Mouse (Mus musculus) kidney, embryonic 15.5 days (tissue): ENCODE measurements around the gene Trpm3. TPM values are rescaled to one million over a fixed set of nuclear protein-coding genes. Genes with fewer than 3 reads are reported as not detected.

Source experiments
- ATAC-seq: fragments of 200-750 bp; cut with Nextera tagmentation; replicated peaks from 2 replicates; pipeline ENCODE4 v1.8.0; 2017; ENCODE audit warnings: moderate TSS enrichment; ENCODE audit not compliant: low FRiP score
- H3K27ac ChIP-seq: fragments of 300-500 bp; sonication (generic); 2 replicates; pipeline ENCODE4 v1.5.1; 2015; ENCODE audit warnings: mild to moderate bottlenecking, inconsistent platforms
- H3K27me3 ChIP-seq: fragments of 300-500 bp; sonication (generic); 2 replicates; pipeline ENCODE4 v1.6.1; 2015; ENCODE audit warnings: inconsistent platforms
- H3K36me3 ChIP-seq: fragments of 300-500 bp; sonication (generic); 2 replicates; pipeline ENCODE4 v1.6.1; 2015; ENCODE audit warnings: inconsistent platforms
- H3K4me1 ChIP-seq: fragments of 300-500 bp; sonication (generic); 2 replicates; pipeline ENCODE4 v1.6.1; 2015; ENCODE audit warnings: inconsistent platforms
- H3K4me2 ChIP-seq: fragments of 300-500 bp; sonication (generic); 2 replicates; pipeline ENCODE4 v1.6.1; 2015; ENCODE audit warnings: moderate library complexity, mild to moderate bottlenecking, inconsistent platforms
- H3K4me3 ChIP-seq: fragments of 300-500 bp; sonication (generic); replicated peaks from 2 replicates; pipeline ENCODE4 v1.5.1; 2015; ENCODE audit warnings: mild to moderate bottlenecking, inconsistent platforms
- H3K9ac ChIP-seq: fragments of 300-500 bp; sonication (generic); 2 replicates; pipeline ENCODE4 v1.6.1; 2015; ENCODE audit warnings: mild to moderate bottlenecking, inconsistent platforms
- H3K9me3 ChIP-seq: fragments of 300-500 bp; sonication (generic); replicated peaks from 2 replicates; pipeline ENCODE4 v1.6.1; 2016; ENCODE audit warnings: inconsistent platforms
- WGBS: fragments of 180-500 bp; shearing (Covaris S2); methylation state at CpG from one replicate; pipeline ENCODE4 v1.1.7; 2015; ENCODE audit warnings: mixed read lengths; 5-methylcytosine and 5-hydroxymethylcytosine counted together
- polyA plus RNA-seq: library from polyadenylated mRNA; unstranded; fragments of >200 nt; fragmentation: Nextera tagmentation; extraction: Ambion mirVana; gene quantifications from 2 replicates; pipeline ENCODE4 v1.2.1, GENCODE M21; 2015

Gene Trpm3
- polyA plus RNA-seq, 1 experiment from 2014 or later: 3.5 TPM

GRCm38 (mm10) chr19:22448340-22449288 lies 309.8 kb downstream of the Trpm3 start:
- Histone ChIP-seq H3K27ac (no peak overlapping the region), H3K9ac (no peak overlapping the region), H3K4me3 (peak overlapping the region; percentile 36), H3K4me2 (peak overlapping the region; percentile 73), H3K9me3 (no peaks in the 10 kb centered on the region), H3K27me3 (no peaks in the 10 kb centered on the region), H3K4me1 (peaks cover 27% of the 10 kb centered on the region), H3K36me3 (no peaks in the 10 kb centered on the region)
- ATAC-seq: peak; percentile 38
- 23% methylated on average over 20 of the region's 20 CpGs for WGBS

GRCm38 (mm10) chr19:22451290-22451689 lies 312.4 kb downstream of the Trpm3 start:
- H3K27me3 ChIP-seq: no peaks in the 10 kb centered on the region
- no peak for ATAC-seq
- no peak overlapping the region for H3K27ac ChIP-seq
- H3K9me3 ChIP-seq: no peaks in the 10 kb centered on the region
- H3K9ac ChIP-seq: no peak overlapping the region
- peaks cover 27% of the 10 kb centered on the region for H3K4me1 ChIP-seq
- 63% methylated on average over 5 of the region's 5 CpGs for WGBS
- H3K4me3 ChIP-seq: no peak overlapping the region
- no peak overlapping the region for H3K4me2 ChIP-seq
- H3K36me3 ChIP-seq: no peaks in the 10 kb centered on the region

- no peak overlapping the region for H3K4me3 ChIP-seq
- no peaks in the 10 kb centered on the region for H3K9me3 ChIP-seq
- no peak overlapping the region for H3K9ac ChIP-seq
- no peaks in the 10 kb centered on the region for H3K36me3 ChIP-seq
- ATAC-seq: no peak
- H3K27me3 ChIP-seq: no peaks in the 10 kb centered on the region
- no peaks in the 10 kb centered on the region for H3K4me1 ChIP-seq
- H3K4me2 ChIP-seq: no peak overlapping the region
- H3K27ac ChIP-seq: no peak overlapping the region
- WGBS: 90% methylated on average over 2 of the region's 2 CpGs
These were observed 318.1 kb downstream of the Trpm3 start for GRCm38 (mm10) chr19:22456935-22457334.

- Histone ChIP-seq H3K4me1 (no peaks in the 10 kb centered on the region), H3K9me3 (no peaks in the 10 kb centered on the region), H3K4me3 (no peak overlapping the region), H3K4me2 (no peak overlapping the region), H3K36me3 (no peaks in the 10 kb centered on the region), H3K27me3 (no peaks in the 10 kb centered on the region), H3K27ac (no peak overlapping the region), H3K9ac (no peak overlapping the region)
- ATAC-seq: no peak
These were observed 323.2 kb downstream of the Trpm3 start for GRCm38 (mm10) chr19:22462043-22462442.

- Histone ChIP-seq H3K4me1 (no peaks in the 10 kb centered on the region), H3K4me3 (no peak overlapping the region), H3K4me2 (no peak overlapping the region), H3K9ac (no peak overlapping the region), H3K27ac (no peak overlapping the region), H3K9me3 (no peaks in the 10 kb centered on the region), H3K27me3 (no peaks in the 10 kb centered on the region), H3K36me3 (no peaks in the 10 kb centered on the region)
- 49% methylated on average over 3 of the region's 3 CpGs for WGBS
- ATAC-seq: no peak
These were observed 324.7 kb downstream of the Trpm3 start for GRCm38 (mm10) chr19:22463506-22463905.

- Histone ChIP-seq H3K9me3 (no peaks in the 10 kb centered on the region), H3K36me3 (no peaks in the 10 kb centered on the region), H3K4me3 (no peak overlapping the region), H3K27ac (no peak overlapping the region), H3K9ac (no peak overlapping the region), H3K4me1 (no peaks in the 10 kb centered on the region), H3K4me2 (no peak overlapping the region), H3K27me3 (no peaks in the 10 kb centered on the region)
- no peak for ATAC-seq
- 83% methylated on average over 4 of the region's 4 CpGs for WGBS
These were observed 330.8 kb downstream of the Trpm3 start for GRCm38 (mm10) chr19:22469608-22470007.

GRCm38 (mm10) chr19:22473030-22473712 lies 334.3 kb downstream of the Trpm3 start:
- Histone ChIP-seq H3K4me2 (no peak overlapping the region), H3K9me3 (no peaks in the 10 kb centered on the region), H3K4me1 (no peaks in the 10 kb centered on the region), H3K9ac (no peak overlapping the region), H3K27me3 (no peaks in the 10 kb centered on the region), H3K36me3 (no peaks in the 10 kb centered on the region), H3K27ac (no peak overlapping the region), H3K4me3 (no peak overlapping the region)
- WGBS: 79% methylated on average over 4 of the region's 4 CpGs
- no peak for ATAC-seq

GRCm38 (mm10) chr19:22478295-22478989 lies 339.6 kb downstream of the Trpm3 start:
- no peak overlapping the region for H3K4me3 ChIP-seq
- H3K9ac ChIP-seq: no peak overlapping the region
- no peaks in the 10 kb centered on the region for H3K36me3 ChIP-seq
- ATAC-seq: no peak
- no peak overlapping the region for H3K4me2 ChIP-seq
- no peaks in the 10 kb centered on the region for H3K9me3 ChIP-seq
- no peaks in the 10 kb centered on the region for H3K4me1 ChIP-seq
- 93% methylated on average over 6 of the region's 6 CpGs for WGBS
- H3K27ac ChIP-seq: no peak overlapping the region
- H3K27me3 ChIP-seq: no peaks in the 10 kb centered on the region

GRCm38 (mm10) chr19:22503469-22503868 lies 364.6 kb downstream of the Trpm3 start:
- no peak for ATAC-seq
- no peaks in the 10 kb centered on the region for H3K27me3 ChIP-seq
- H3K36me3 ChIP-seq: no peaks in the 10 kb centered on the region
- no peak overlapping the region for H3K4me2 ChIP-seq
- H3K9ac ChIP-seq: no peak overlapping the region
- no peak overlapping the region for H3K27ac ChIP-seq
- WGBS: 49% methylated on average over 6 of the region's 6 CpGs
- no peaks in the 10 kb centered on the region for H3K9me3 ChIP-seq
- H3K4me3 ChIP-seq: no peak overlapping the region
- no peaks in the 10 kb centered on the region for H3K4me1 ChIP-seq

- no peaks in the 10 kb centered on the region for H3K36me3 ChIP-seq
- no peak overlapping the region for H3K9ac ChIP-seq
- no peak overlapping the region for H3K4me2 ChIP-seq
- no peak overlapping the region for H3K4me3 ChIP-seq
- no peaks in the 10 kb centered on the region for H3K4me1 ChIP-seq
- no peak for ATAC-seq
- H3K27ac ChIP-seq: no peak overlapping the region
- no peaks in the 10 kb centered on the region for H3K27me3 ChIP-seq
- H3K9me3 ChIP-seq: no peaks in the 10 kb centered on the region
- WGBS: 60% methylated on average over 6 of the region's 6 CpGs
These were observed 379.7 kb downstream of the Trpm3 start for GRCm38 (mm10) chr19:22518508-22518907.

GRCm38 (mm10) chr19:22527944-22528343 lies 389.1 kb downstream of the Trpm3 start:
- H3K27ac ChIP-seq: no peak overlapping the region
- no peak overlapping the region for H3K4me2 ChIP-seq
- no peaks in the 10 kb centered on the region for H3K27me3 ChIP-seq
- no peaks in the 10 kb centered on the region for H3K4me1 ChIP-seq
- H3K4me3 ChIP-seq: no peak overlapping the region
- no peaks in the 10 kb centered on the region for H3K36me3 ChIP-seq
- H3K9ac ChIP-seq: no peak overlapping the region
- H3K9me3 ChIP-seq: no peaks in the 10 kb centered on the region; the same call in 1 of the 2 replicates
- no peak for ATAC-seq
